Mouse (Mus musculus) spleen, adult 2 months (tissue): ENCODE results near the gene Gm37240.

ENCODE experiments used
- CTCF ChIP-seq: fragments of 200-500 bp; IDR thresholded peaks from 2 replicates; pipeline ENCODE4 v1.5.1; 2011; ENCODE audit warnings: mild to moderate bottlenecking, inconsistent platforms; ENCODE audit not compliant: insufficient read depth, insufficient read length, insufficient replicate concordance; ENCODE audit errors: extremely low read depth
- POLR2A ChIP-seq: fragments of 200-500 bp; IDR thresholded peaks from 2 replicates; pipeline ENCODE4 v1.6.1; 2011; ENCODE audit warnings: low read depth, low read length, inconsistent platforms

GRCm38 (mm10) chr3:85860996-85861395 is 26.3 kb downstream of the Gm37240 start:
- TF ChIP-seq CTCF (no peak), POLR2A (no peak)
